Mouse (Mus musculus): ENCODE results near the gene Rnf213. TPM values are rescaled to one million over a fixed set of nuclear protein-coding genes. Genes with fewer than 3 reads are reported as not detected.

Gene Rnf213
- 0.97 and 1.0 TPM in 2 replicates for polyA plus RNA-seq (2016; fragmentation: Nextera tagmentation; extraction: Ambion mirVana)

- Histone ChIP-seq H3K27me3 (ENCODE audit: low read depth, poor library complexity, severe bottlenecking) (peaks cover 93% of the 10 kb centered on the region), H3K36me3 (no peaks in the 10 kb centered on the region), H3K4me3 (peak within 1 kb of the TSS; percentile 57), H3K9me3 (replicated peaks) (no peaks in the 10 kb centered on the region), H3K27ac (replicated peaks) (peak within 1 kb of the TSS; percentile 55), H3K4me1 (peaks cover 45% of the 10 kb centered on the region)
- WGBS: 1% methylated on average over 19 of the region's 19 CpGs
- DNase-seq (ENCODE audit: low spot score): peak; percentile 63
Observed at GRCm38 (mm10) chr11:119392800-119393482, at the start of gene Rnf213. Rnf213 (plus strand) TSS chr11:119393100.

DNA sequence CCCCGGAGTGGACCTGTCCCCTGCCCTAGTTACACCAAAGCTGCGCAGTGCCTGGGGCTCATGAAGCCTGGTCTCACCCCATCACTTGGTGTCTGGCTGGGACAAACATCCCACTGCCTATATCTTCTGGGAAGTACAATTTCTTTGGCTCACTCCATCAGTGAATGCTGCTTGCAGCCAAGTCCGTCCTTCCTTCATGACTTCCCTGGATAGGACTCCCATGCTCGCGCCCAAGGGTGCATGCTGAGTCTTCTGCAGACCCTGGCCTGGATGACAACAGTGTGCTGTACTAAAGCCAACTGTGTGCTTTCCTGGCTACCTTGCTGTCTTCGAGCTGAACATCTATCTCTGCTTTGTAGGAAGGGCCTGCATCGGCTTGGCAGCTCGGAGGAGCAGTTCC, 48.7 kb upstream of the Rnf213 start:
- DNase-seq (ENCODE audit: low spot score): no peak

GRCm38 (mm10) chr11:119344865-119345264, 48.0 kb upstream of the Rnf213 start:
- no peak overlapping the region for H3K4me3 ChIP-seq
- no peak overlapping the region for H3K27ac ChIP-seq (replicated peaks)
- no peaks in the 10 kb centered on the region for H3K27me3 ChIP-seq (ENCODE audit: low read depth, poor library complexity, severe bottlenecking)
- H3K4me1 ChIP-seq: no peaks in the 10 kb centered on the region
- peaks cover 18% of the 10 kb centered on the region for H3K36me3 ChIP-seq
- DNase-seq (ENCODE audit: low spot score): no peak
- no peaks in the 10 kb centered on the region for H3K9me3 ChIP-seq (replicated peaks)
- WGBS: 77% methylated on average over 6 of the region's 6 CpGs

More for the DNA sequence above, 48.7 kb upstream of the Rnf213 start:
- Histone ChIP-seq H3K4me3 (no peak overlapping the region), H3K9me3 (replicated peaks) (no peaks in the 10 kb centered on the region), H3K4me1 (no peaks in the 10 kb centered on the region), H3K36me3 (peaks cover 18% of the 10 kb centered on the region), H3K27ac (replicated peaks) (no peak overlapping the region), H3K27me3 (ENCODE audit: low read depth, poor library complexity, severe bottlenecking) (no peaks in the 10 kb centered on the region)
- WGBS: 85% methylated on average over 8 of the region's 8 CpGs

GRCm38 (mm10) chr11:119347125-119347524, 45.8 kb upstream of the Rnf213 start:
- H3K9me3 ChIP-seq (replicated peaks): no peaks in the 10 kb centered on the region
- no peak for DNase-seq (ENCODE audit: low spot score)
- peaks cover 24% of the 10 kb centered on the region for H3K36me3 ChIP-seq
- no peaks in the 10 kb centered on the region for H3K4me1 ChIP-seq
- no peak overlapping the region for H3K4me3 ChIP-seq
- no peak overlapping the region for H3K27ac ChIP-seq (replicated peaks)
- 84% methylated on average over 4 of the region's 4 CpGs for WGBS
- no peaks in the 10 kb centered on the region for H3K27me3 ChIP-seq (ENCODE audit: low read depth, poor library complexity, severe bottlenecking)

DNA sequence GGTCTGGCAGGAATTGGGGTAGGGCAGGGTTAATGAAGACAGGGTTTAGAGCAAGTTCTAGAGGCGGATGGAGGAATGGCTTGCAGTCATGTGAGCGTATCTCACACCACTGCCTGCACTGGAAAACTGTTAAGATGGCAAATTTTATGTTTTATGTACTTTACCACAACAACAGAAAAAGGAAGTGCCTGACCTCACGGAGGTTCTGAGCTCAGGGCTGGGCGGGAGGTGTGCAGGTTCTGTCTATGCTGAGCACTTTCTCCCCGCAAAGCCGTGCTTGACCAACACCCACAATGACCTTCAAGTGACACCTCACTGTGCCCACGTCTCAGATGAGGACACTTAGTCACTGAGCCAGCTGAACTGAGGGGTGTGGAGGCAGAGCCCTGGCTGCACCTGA, 40.8 kb upstream of the Rnf213 start:
- H3K4me3 ChIP-seq: no peak overlapping the region

GRCm38 (mm10) chr11:119353946-119354345, 39.0 kb upstream of the Rnf213 start:
- H3K27ac ChIP-seq (replicated peaks): no peak overlapping the region
- DNase-seq (ENCODE audit: low spot score): no peak
- 88% methylated on average over 4 of the region's 4 CpGs for WGBS
- H3K4me3 ChIP-seq: no peak overlapping the region
- H3K9me3 ChIP-seq (replicated peaks): no peaks in the 10 kb centered on the region
- H3K27me3 ChIP-seq (ENCODE audit: low read depth, poor library complexity, severe bottlenecking): peaks cover 12% of the 10 kb centered on the region; the same call in 1 of the 2 replicates
- peaks cover 35% of the 10 kb centered on the region for H3K4me1 ChIP-seq
- peaks cover 20% of the 10 kb centered on the region for H3K36me3 ChIP-seq

More for the DNA sequence above, 40.8 kb upstream of the Rnf213 start:
- H3K9me3 ChIP-seq (replicated peaks): no peaks in the 10 kb centered on the region
- H3K27ac ChIP-seq (replicated peaks): no peak overlapping the region
- H3K36me3 ChIP-seq: peaks cover 9% of the 10 kb centered on the region; the same call in 1 of the 2 replicates
- 77% methylated on average over 7 of the region's 7 CpGs for WGBS
- peaks cover 12% of the 10 kb centered on the region; the same call in 1 of the 2 replicates for H3K27me3 ChIP-seq (ENCODE audit: low read depth, poor library complexity, severe bottlenecking)
- DNase-seq (ENCODE audit: low spot score): no peak
- peaks cover 35% of the 10 kb centered on the region for H3K4me1 ChIP-seq

DNA sequence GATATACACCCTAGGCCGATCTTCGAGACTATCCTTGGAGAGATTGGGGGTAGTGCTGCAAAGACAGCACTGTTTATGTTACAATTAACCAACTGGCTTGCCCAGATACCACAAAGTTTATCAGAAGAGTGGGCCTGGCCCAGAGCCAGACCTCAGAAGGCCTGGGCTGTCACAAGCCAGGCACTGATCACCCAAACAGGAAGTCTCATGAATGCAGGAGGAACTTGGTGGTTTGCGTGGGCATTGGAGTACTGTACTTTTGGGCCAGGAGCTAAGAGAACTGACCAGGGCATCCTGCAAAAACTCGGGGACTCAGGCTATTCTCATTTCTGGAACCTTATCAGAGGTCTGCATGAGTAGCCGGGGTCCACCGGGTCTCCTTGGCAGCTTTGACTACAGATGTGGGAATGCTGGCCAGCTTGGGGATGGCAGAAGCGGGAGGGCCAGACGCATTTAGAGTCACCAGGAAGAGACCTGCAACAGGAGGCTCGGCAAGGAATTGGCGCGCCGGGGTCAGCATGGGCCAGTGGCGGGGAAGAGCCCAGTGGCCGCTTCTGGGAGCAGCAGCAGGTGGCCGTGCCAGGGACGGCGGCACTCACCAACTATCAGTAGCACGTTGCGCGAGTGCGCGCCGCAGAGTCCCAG, 38.0 kb upstream of the Rnf213 start:
- H3K27me3 ChIP-seq (ENCODE audit: low read depth, poor library complexity, severe bottlenecking): peaks cover 12% of the 10 kb centered on the region; the same call in 1 of the 2 replicates
- WGBS: 8% methylated on average over 23 of the region's 23 CpGs
- H3K4me1 ChIP-seq: peaks cover 35% of the 10 kb centered on the region
- DNase-seq (ENCODE audit: low spot score): no peak
- H3K4me3 ChIP-seq: peak overlapping the region; percentile 85
- H3K27ac ChIP-seq (replicated peaks): peak overlapping the region; percentile 89
- no peaks in the 10 kb centered on the region for H3K9me3 ChIP-seq (replicated peaks)
- peaks cover 30% of the 10 kb centered on the region for H3K36me3 ChIP-seq

DNA sequence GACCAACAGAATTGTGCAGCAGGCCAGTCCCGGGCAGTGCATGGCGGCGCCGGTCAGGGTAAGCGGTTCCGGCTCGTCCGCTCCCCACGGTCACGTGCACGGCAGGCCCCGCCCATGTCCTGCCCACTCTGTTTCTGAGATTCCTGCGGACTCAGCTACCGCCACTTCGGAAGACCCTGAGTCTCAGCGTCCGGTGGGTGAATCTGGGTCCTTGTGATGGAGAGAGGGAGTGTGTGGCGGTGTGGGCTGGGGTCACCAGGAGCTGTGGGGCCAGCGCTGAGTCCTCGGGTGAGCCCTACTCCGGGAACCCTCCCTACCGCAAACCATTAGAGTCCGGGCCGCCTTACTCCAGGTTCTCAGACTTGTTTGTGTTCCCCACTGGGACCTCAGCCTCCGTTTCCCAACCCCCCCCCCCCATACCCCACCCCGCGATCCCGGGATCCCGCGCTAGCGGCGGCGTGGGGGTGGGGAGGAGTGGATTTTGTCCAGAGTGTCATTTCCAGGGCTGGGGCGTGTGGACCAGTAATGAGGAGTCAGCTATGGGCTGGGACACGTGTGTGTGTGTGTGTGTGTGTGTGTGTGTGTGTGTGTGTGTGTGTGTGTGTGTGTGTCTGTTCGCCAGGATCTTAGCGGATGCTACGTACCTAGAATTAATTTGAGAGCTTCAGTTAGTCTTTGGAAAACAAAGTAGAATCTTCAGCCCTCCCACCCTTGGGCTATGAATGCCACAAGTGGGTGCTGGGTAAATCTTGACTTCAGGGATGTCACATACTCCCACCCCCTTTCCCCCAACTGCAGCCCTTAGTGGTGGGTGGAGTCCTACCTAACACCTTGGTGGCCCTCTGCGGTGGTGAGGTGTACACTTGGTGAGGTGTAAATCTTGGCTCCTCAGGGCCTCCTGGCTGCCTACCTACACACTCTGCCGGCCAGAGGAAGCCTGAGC, 37.2 kb upstream of the Rnf213 start, which contains the start of the genes Sgsh and Slc26a11:
Gene Sgsh, minus strand, starts transcription at position 94 of the 943 bp plus-strand sequence.
Gene Slc26a11, plus strand, starts transcription at position 115 of the 943 bp plus-strand sequence.
- no peaks in the 10 kb centered on the region for H3K9me3 ChIP-seq (replicated peaks)
- DNase-seq (ENCODE audit: low spot score): peak; percentile 89
- H3K27ac ChIP-seq (replicated peaks): peak within 1 kb of the TSS; percentile 89
- 3% methylated on average over 39 of the region's 40 CpGs for WGBS
- H3K4me3 ChIP-seq: peak within 1 kb of the TSS; percentile 85
- H3K27me3 ChIP-seq (ENCODE audit: low read depth, poor library complexity, severe bottlenecking): peaks cover 12% of the 10 kb centered on the region; the same call in 1 of the 2 replicates
- H3K36me3 ChIP-seq: peaks cover 31% of the 10 kb centered on the region
- H3K4me1 ChIP-seq: peaks cover 35% of the 10 kb centered on the region

- DNase-seq (ENCODE audit: low spot score): no peak
- WGBS: 93% methylated on average over 10 of the region's 10 CpGs
Observed at GRCm38 (mm10) chr11:119359089-119359488, 33.8 kb upstream of the Rnf213 start.

GRCm38 (mm10) chr11:119362769-119363533, 29.9 kb upstream of the Rnf213 start:
- WGBS: 30% methylated on average over 11 of the region's 11 CpGs

More at GRCm38 (mm10) chr11:119359089-119359488, 33.8 kb upstream of the Rnf213 start:
- Histone ChIP-seq H3K4me1 (peaks cover 48% of the 10 kb centered on the region), H3K36me3 (peaks cover 40% of the 10 kb centered on the region), H3K27ac (replicated peaks) (no peak overlapping the region), H3K4me3 (no peak overlapping the region), H3K9me3 (replicated peaks) (no peaks in the 10 kb centered on the region), H3K27me3 (ENCODE audit: low read depth, poor library complexity, severe bottlenecking) (no peaks in the 10 kb centered on the region; the same call in 1 of the 2 replicates)

GRCm38 (mm10) chr11:119363534-119364145, 29.3 kb upstream of the Rnf213 start:
- Histone ChIP-seq H3K4me3 (peak overlapping the region; percentile 42), H3K36me3 (peaks cover 65% of the 10 kb centered on the region), H3K4me1 (peaks cover 20% of the 10 kb centered on the region), H3K27ac (replicated peaks) (peak overlapping the region; percentile 83), H3K9me3 (replicated peaks) (peaks cover 7% of the 10 kb centered on the region; the same call in 1 of the 2 replicates), H3K27me3 (ENCODE audit: low read depth, poor library complexity, severe bottlenecking) (no peaks in the 10 kb centered on the region)
- peak; percentile 78 for DNase-seq (ENCODE audit: low spot score)
- WGBS: 32% methylated on average over 11 of the region's 11 CpGs

More at GRCm38 (mm10) chr11:119362769-119363533, 29.9 kb upstream of the Rnf213 start:
- peak; percentile 44 for DNase-seq (ENCODE audit: low spot score)
- H3K36me3 ChIP-seq: peaks cover 65% of the 10 kb centered on the region
- H3K4me3 ChIP-seq: peak overlapping the region; percentile 42
- H3K27ac ChIP-seq (replicated peaks): peak overlapping the region; percentile 83
- peaks cover 7% of the 10 kb centered on the region; the same call in 1 of the 2 replicates for H3K9me3 ChIP-seq (replicated peaks)
- no peaks in the 10 kb centered on the region for H3K27me3 ChIP-seq (ENCODE audit: low read depth, poor library complexity, severe bottlenecking)
- peaks cover 20% of the 10 kb centered on the region for H3K4me1 ChIP-seq

All from midbrain, embryonic 10.5 days (tissue).